Mouse (Mus musculus) thymus, adult 2 months (tissue): ENCODE measurements around the gene Slc7a7. TPM values are rescaled to one million over a fixed set of nuclear protein-coding genes. Genes with fewer than 3 reads are reported as not detected.

ENCODE experiments used
- DNase-seq: peaks from one replicate; pipeline ENCODE4 v3.0.0; 2021
- H3K27ac ChIP-seq: fragments of 200-500 bp; 2 replicates; pipeline ENCODE4 v1.5.1; 2012; ENCODE audit warnings: low read length, control low read depth; ENCODE audit not compliant: control insufficient read depth, insufficient read depth
- H3K27me3 ChIP-seq: fragments of 200-500 bp; 2 replicates; pipeline ENCODE4 v1.6.1; 2012; ENCODE audit warnings: mild to moderate bottlenecking, low read length, moderate library complexity, mixed read lengths; ENCODE audit not compliant: control insufficient read depth, insufficient read depth
- H3K36me3 ChIP-seq: fragments of 200-500 bp; 2 replicates; pipeline ENCODE4 v1.6.1; 2012; ENCODE audit warnings: mild to moderate bottlenecking, low read length, moderate library complexity; ENCODE audit not compliant: control insufficient read depth, insufficient read depth
- H3K4me1 ChIP-seq: fragments of 200-500 bp; replicated peaks from 2 replicates; pipeline ENCODE4 v1.6.1; 2012; ENCODE audit warnings: low read length; ENCODE audit not compliant: control insufficient read depth, insufficient read depth
- H3K4me3 ChIP-seq: fragments of 200-500 bp; 2 replicates; pipeline ENCODE4 v1.5.1; 2012; ENCODE audit warnings: mild to moderate bottlenecking, low read length, control low read depth, moderate library complexity; ENCODE audit not compliant: control insufficient read depth, insufficient read depth
- CTCF ChIP-seq: fragments of 200-500 bp; IDR thresholded peaks from 2 replicates; pipeline ENCODE4 v1.5.1; 2012; ENCODE audit warnings: mild to moderate bottlenecking, control low read depth, low read length, moderate library complexity, borderline replicate concordance; ENCODE audit not compliant: control insufficient read depth, poor library complexity, insufficient read depth; ENCODE audit errors: extremely low read depth
- POLR2A ChIP-seq: fragments of 200-500 bp; IDR thresholded peaks from 2 replicates; pipeline ENCODE4 v1.6.1; 2012; ENCODE audit warnings: mild to moderate bottlenecking, low read length, control low read depth, moderate library complexity; ENCODE audit not compliant: control insufficient read depth, poor library complexity, insufficient read depth; ENCODE audit errors: extremely low read depth
- whole genome bisulfite sequencing: fragments of 180-500 bp; shearing (Covaris S2); methylation state at CpG from one replicate; pipeline ENCODE4 v1.1.7; 2018; 5-methylcytosine and 5-hydroxymethylcytosine counted together
- polyA plus RNA-seq: library from polyadenylated mRNA; depleted of rRNA; stranded (reverse); fragments of >200 nt; gene quantifications from 2 replicates; pipeline ENCODE4 v1.2.3, GENCODE M21; 2012; rRNA removed

The Slc7a7 gene
- polyA plus RNA-seq: 24.2 and 29.3 TPM in 2 replicates

DNA sequence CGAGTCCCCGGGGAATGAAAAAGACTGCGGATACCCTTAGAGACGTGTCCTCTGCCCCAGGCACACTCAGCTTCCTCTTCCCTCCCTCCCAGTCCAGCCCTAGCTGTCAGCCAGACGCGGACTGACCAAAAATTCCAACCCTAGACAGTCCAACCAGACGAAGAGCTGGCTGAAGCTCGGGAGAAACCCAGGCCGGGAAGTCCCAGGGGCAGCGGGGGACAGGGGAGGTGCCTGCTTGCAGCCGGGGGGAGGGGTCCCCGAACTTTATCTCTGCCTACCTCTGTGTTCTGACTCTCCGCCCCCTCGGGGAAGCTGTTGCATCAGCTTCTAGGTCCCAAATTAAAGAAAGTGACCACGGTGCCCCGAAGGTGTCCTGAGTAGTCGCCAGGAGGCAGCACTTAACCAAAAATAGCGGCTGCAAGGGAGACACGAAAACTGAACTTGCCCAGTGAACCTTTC lies at the start of gene Slc7a7:
Gene Slc7a7 (minus strand): TSS at position 158 of the 459 bp plus-strand sequence.
- Histone ChIP-seq H3K4me1 (peaks cover 16% of the 10 kb centered on the region), H3K36me3 (no peaks in the 10 kb centered on the region), H3K27me3 (no peaks in the 10 kb centered on the region), H3K4me3 (no peak within 1 kb of the TSS), H3K27ac (no peak within 1 kb of the TSS)
- 62% methylated on average over 19 of the region's 19 CpGs for WGBS
- DNase-seq: no peak
- TF ChIP-seq CTCF (no peak), POLR2A (no peak)

- Histone ChIP-seq H3K27me3 (no peaks in the 10 kb centered on the region), H3K4me1 (0 out of 2 replicates have a peak, but pooled peaks cover 3% of the 10 kb centered on the region), H3K4me3 (peak overlapping the region; percentile 94), H3K36me3 (peaks cover 32% of the 10 kb centered on the region), H3K27ac (peak overlapping the region; percentile 63)
- DNase-seq: peak; percentile 76
- TF ChIP-seq CTCF: 0 out of 2 replicates have a peak, but pooled peaks have one; percentile 72
- TF ChIP-seq POLR2A: 0 out of 2 replicates have a peak, but pooled peaks have one; percentile 6
- WGBS: under 1% methylated on average over 57 of the region's 57 CpGs
These were observed 46.9 kb upstream of the Slc7a7 start for GRCm38 (mm10) chr14:54464293-54465005.

GRCm38 (mm10) chr14:54463959-54464292 lies 46.3 kb upstream of the Slc7a7 start, which contains the start of gene Lrp10:
Gene Lrp10 (plus strand): TSS chr14:54464137.
- under 1% methylated on average over 35 of the region's 35 CpGs for WGBS
- TF ChIP-seq CTCF (peak; percentile 41; the same call in 1 of the 2 replicates), POLR2A (peak; percentile 65; the same call in 1 of the 2 replicates)
- peak; percentile 91 for DNase-seq

GRCm38 (mm10) chr14:54463108-54463958 lies 45.8 kb upstream of the Slc7a7 start:
- H3K36me3 ChIP-seq: peaks cover 21% of the 10 kb centered on the region
- H3K4me3 ChIP-seq: peak overlapping the region; percentile 94
- DNase-seq: no peak
- no peaks in the 10 kb centered on the region for H3K27me3 ChIP-seq
- H3K27ac ChIP-seq: peak overlapping the region; percentile 68
- 6% methylated on average over 12 of the region's 12 CpGs for WGBS
- no peak for TF ChIP-seq CTCF
- TF ChIP-seq POLR2A: no peak
- 0 out of 2 replicates have a peak, but pooled peaks cover 3% of the 10 kb centered on the region for H3K4me1 ChIP-seq

More at GRCm38 (mm10) chr14:54463959-54464292, 46.3 kb upstream of the Slc7a7 start, which contains the start of gene Lrp10:
- H3K4me3 ChIP-seq: peak within 1 kb of the TSS; percentile 94
- peaks cover 27% of the 10 kb centered on the region for H3K36me3 ChIP-seq
- H3K27me3 ChIP-seq: no peaks in the 10 kb centered on the region
- H3K27ac ChIP-seq: peak within 1 kb of the TSS; percentile 68
- 0 out of 2 replicates have a peak, but pooled peaks cover 3% of the 10 kb centered on the region for H3K4me1 ChIP-seq

DNA sequence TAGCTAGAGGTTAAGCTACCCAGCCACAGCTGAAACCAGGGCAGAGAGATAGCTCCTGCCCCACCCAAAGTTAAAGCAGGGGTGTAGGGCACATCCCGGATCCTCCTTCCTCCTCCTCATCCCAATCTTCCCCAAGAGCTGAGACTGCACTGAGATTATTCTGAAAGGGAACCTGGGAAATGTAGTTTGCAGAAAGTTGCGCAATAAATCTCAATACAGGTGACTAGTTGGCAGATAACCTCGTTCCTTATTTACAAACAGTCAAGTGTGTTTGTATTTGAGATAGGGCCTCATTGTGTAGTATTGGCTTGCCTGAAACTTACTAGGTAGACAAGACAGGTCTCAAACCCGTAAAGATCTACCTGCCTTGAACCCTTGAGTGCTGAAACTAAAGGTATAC lies 44.6 kb upstream of the Slc7a7 start:
- Histone ChIP-seq H3K4me3 (no peak overlapping the region), H3K27ac (no peak overlapping the region), H3K27me3 (no peaks in the 10 kb centered on the region), H3K36me3 (peaks cover 9% of the 10 kb centered on the region), H3K4me1 (0 out of 2 replicates have a peak, but pooled peaks cover 3% of the 10 kb centered on the region)
- TF ChIP-seq CTCF: no peak
- no peak for TF ChIP-seq POLR2A
- 95% methylated on average over 4 of the region's 4 CpGs for WGBS
- no peak for DNase-seq
